In genomic region chr17:32364331-32364730, GRCm38 (mm10) we compare ENCODE assay signal across 8 mouse cellular contexts. TPM values are rescaled to one million over a fixed set of nuclear protein-coding genes. Genes with fewer than 3 reads are reported as not detected.
A peak's percentile ranks its signal among the peaks of the same experiment; 100 is the strongest.
DNase-seq lines count a peak whose midpoint lies in the region; ATAC-seq lines count a peak whose summit lies in the region.

No protein-coding gene starts in this region.

- peak overlapping the region; percentile 76 to 85 for H3K4me3 ChIP-seq in heart, embryonic 14.5 days (ENCODE audit: control insufficient read depth in 1 of 2, insufficient read depth in 1 of 2, low read depth in 1 of 2, low read length in 2 of 2)
- peak overlapping the region; percentile 94 for H3K4me3 ChIP-seq in liver, embryonic 15.5 days (replicated peaks)
- H3K4me3 ChIP-seq in neural tube, embryonic 12.5 days = peak overlapping the region; percentile 92

- ATAC-seq in CD4-positive, CD25-positive, alpha-beta regulatory T cell, adult 4 months = peak; percentile 94
- ATAC-seq in erythroid progenitor cell, adult 5-6 weeks (replicated peaks; ENCODE audit: low FRiP score, poor library complexity, severe bottlenecking) = peak; percentile 88
- peak; percentile 91 for ATAC-seq in heart, embryonic 14.5 days (ENCODE audit: insufficient number of reproducible peaks, insufficient read depth, low FRiP score, low read depth)
- ATAC-seq in liver, embryonic 15.5 days (ENCODE audit: insufficient read depth) = peak; percentile 90
- ATAC-seq in neural tube, embryonic 12.5 days (ENCODE audit: low FRiP score, low read depth) = peak; percentile 88

- H3K9me3 ChIP-seq in heart, embryonic 14.5 days (ENCODE audit: control insufficient read depth, low read length) = no peaks in the 10 kb centered on the region
- no peaks in the 10 kb centered on the region for H3K9me3 ChIP-seq in liver, embryonic 15.5 days (replicated peaks)
- H3K9me3 ChIP-seq in neural tube, embryonic 12.5 days = no peaks in the 10 kb centered on the region

- peak; percentile 81 for DNase-seq in brain, embryonic 18.5 days (ENCODE audit: low read depth, low spot score)
- peak; percentile 94 for DNase-seq in kidney, postnatal 14 days
- DNase-seq in telencephalon, adult 2 months (ENCODE audit: low read depth, low spot score) = peak; percentile 78

- H3K9ac ChIP-seq in heart, embryonic 14.5 days (ENCODE audit: low read length) = peak overlapping the region; percentile 93
- peak overlapping the region; percentile 90 for H3K9ac ChIP-seq in liver, embryonic 15.5 days
- peak overlapping the region; percentile 97 for H3K9ac ChIP-seq in neural tube, embryonic 12.5 days

- under 1% methylated on average over 27 of the region's 47 CpGs for WGBS in heart, embryonic 14.5 days
- under 1% methylated on average over 34 of the region's 47 CpGs for WGBS in liver, embryonic 15.5 days (ENCODE audit: insufficient replicate concordance)
- under 1% methylated on average over 47 of the region's 47 CpGs for WGBS in neural tube, embryonic 12.5 days

- H3K4me1 ChIP-seq in heart, embryonic 14.5 days (ENCODE audit: control insufficient read depth in 2 of 2, insufficient read depth in 2 of 2, low read length in 2 of 2) = peaks cover 10 to 23% of the 10 kb centered on the region in 2 experiments
- peaks cover 65% of the 10 kb centered on the region for H3K4me1 ChIP-seq in liver, embryonic 15.5 days (replicated peaks)
- H3K4me1 ChIP-seq in neural tube, embryonic 12.5 days = peaks cover 19% of the 10 kb centered on the region

- H3K27ac ChIP-seq in heart, embryonic 14.5 days (replicated peaks in 1 of 2; ENCODE audit: control insufficient read depth in 1 of 2, insufficient read depth in 1 of 2, low read depth in 2 of 2, low read length in 2 of 2) = peak overlapping the region; percentile 48 to 66
- H3K27ac ChIP-seq in liver, embryonic 15.5 days (replicated peaks) = peak overlapping the region; percentile 79
- peak overlapping the region; percentile 43; the same call in 1 of the 2 replicates for H3K27ac ChIP-seq in neural tube, embryonic 12.5 days

- H3K4me2 ChIP-seq in heart, embryonic 14.5 days (ENCODE audit: low read length) = peak overlapping the region; percentile 72
- H3K4me2 ChIP-seq in liver, embryonic 15.5 days = peak overlapping the region; percentile 89
- peak overlapping the region; percentile 87 for H3K4me2 ChIP-seq in neural tube, embryonic 12.5 days (replicated peaks)

- H3K36me3 ChIP-seq in heart, embryonic 14.5 days (ENCODE audit: control insufficient read depth, insufficient read depth, low read length) = peaks cover 39% of the 10 kb centered on the region
- peaks cover 34% of the 10 kb centered on the region for H3K36me3 ChIP-seq in liver, embryonic 15.5 days (replicated peaks)
- peaks cover 37% of the 10 kb centered on the region for H3K36me3 ChIP-seq in neural tube, embryonic 12.5 days

- H3K27me3 ChIP-seq in heart, embryonic 14.5 days (ENCODE audit: control insufficient read depth, insufficient read depth, low read length) = no peaks in the 10 kb centered on the region
- H3K27me3 ChIP-seq in liver, embryonic 15.5 days = no peaks in the 10 kb centered on the region
- H3K27me3 ChIP-seq in neural tube, embryonic 12.5 days (replicated peaks) = no peaks in the 10 kb centered on the region

RNA-seq across cellular contexts. Expression of gene Akap8l, which starts 13.9 kb away (rescaled TPM):
- polyA plus RNA-seq in CD4-positive, CD25-positive, alpha-beta regulatory T cell, adult 4 months (2017; shearing (Covaris generic)) = 10 to 100 TPM; 58.1 to 59.3 TPM
- total RNA-seq in erythroid progenitor cell, adult 5-6 weeks (2015; ENCODE audit: low replicate concordance) = 45.8 and 108 TPM in 2 replicates
- 150 and 167 TPM in 2 replicates for total RNA-seq in erythroid progenitor cell, adult 5-6 weeks (2017; ENCODE audit: low replicate concordance)
- polyA plus RNA-seq in heart, embryonic 14.5 days (2014; fragmentation: Nextera tagmentation; extraction: Ambion mirVana) = 83.5 and 84.1 TPM in 2 replicates
- polyA plus RNA-seq in liver, embryonic 15.5 days (2015; fragmentation: Nextera tagmentation; extraction: Ambion mirVana) = 36.1 and 39.1 TPM in 2 replicates
- 135 and 136 TPM in 2 replicates for polyA plus RNA-seq in neural tube, embryonic 12.5 days (2016; fragmentation: Nextera tagmentation; extraction: Ambion mirVana)

RNA-seq across cellular contexts. Expression of gene Wiz, which starts 24.9 kb away (rescaled TPM):
- 10 to 100 TPM; 11.0 to 14.0 TPM for polyA plus RNA-seq in CD4-positive, CD25-positive, alpha-beta regulatory T cell, adult 4 months (2017; shearing (Covaris generic))
- total RNA-seq in erythroid progenitor cell, adult 5-6 weeks (2015; ENCODE audit: low replicate concordance) = 14.1 and 19.7 TPM in 2 replicates
- 3.3 and 5.6 TPM in 2 replicates for total RNA-seq in erythroid progenitor cell, adult 5-6 weeks (2017; ENCODE audit: low replicate concordance)
- polyA plus RNA-seq in heart, embryonic 14.5 days (2014; fragmentation: Nextera tagmentation; extraction: Ambion mirVana) = 18.2 and 19.5 TPM in 2 replicates
- 6.2 and 6.7 TPM in 2 replicates for polyA plus RNA-seq in liver, embryonic 15.5 days (2015; fragmentation: Nextera tagmentation; extraction: Ambion mirVana)
- polyA plus RNA-seq in neural tube, embryonic 12.5 days (2016; fragmentation: Nextera tagmentation; extraction: Ambion mirVana) = 41.4 and 50.5 TPM in 2 replicates

RNA-seq across cellular contexts. Expression of gene Rasal3, which starts 39.1 kb away (rescaled TPM):
- 100 to 1,000 TPM in 1 of 2 experiments, 10 to 100 TPM in 1; 91.5 to 117 TPM for polyA plus RNA-seq in CD4-positive, CD25-positive, alpha-beta regulatory T cell, adult 4 months (2017; shearing (Covaris generic))
- 12.6 and 16.3 TPM in 2 replicates for total RNA-seq in erythroid progenitor cell, adult 5-6 weeks (2015; ENCODE audit: low replicate concordance)
- 5.3 and 17.5 TPM in 2 replicates for total RNA-seq in erythroid progenitor cell, adult 5-6 weeks (2017; ENCODE audit: low replicate concordance)
- 0.67 and 0.76 TPM in 2 replicates for polyA plus RNA-seq in heart, embryonic 14.5 days (2014; fragmentation: Nextera tagmentation; extraction: Ambion mirVana)
- polyA plus RNA-seq in liver, embryonic 15.5 days (2015; fragmentation: Nextera tagmentation; extraction: Ambion mirVana) = 2.4 and 4.0 TPM in 2 replicates
- polyA plus RNA-seq in neural tube, embryonic 12.5 days (2016; fragmentation: Nextera tagmentation; extraction: Ambion mirVana) = 0.66 and 1.7 TPM in 2 replicates

RNA-seq across cellular contexts. Expression of gene Akap8, which starts 43.3 kb away (rescaled TPM):
- 100 to 1,000 TPM; 150 to 275 TPM for polyA plus RNA-seq in CD4-positive, CD25-positive, alpha-beta regulatory T cell, adult 4 months (2017; shearing (Covaris generic))
- 26.8 and 33.5 TPM in 2 replicates for total RNA-seq in erythroid progenitor cell, adult 5-6 weeks (2015; ENCODE audit: low replicate concordance)
- total RNA-seq in erythroid progenitor cell, adult 5-6 weeks (2017; ENCODE audit: low replicate concordance) = 60.9 and 62.4 TPM in 2 replicates
- 33.0 and 34.9 TPM in 2 replicates for polyA plus RNA-seq in heart, embryonic 14.5 days (2014; fragmentation: Nextera tagmentation; extraction: Ambion mirVana)
- polyA plus RNA-seq in liver, embryonic 15.5 days (2015; fragmentation: Nextera tagmentation; extraction: Ambion mirVana) = 29.1 and 32.3 TPM in 2 replicates
- 124 and 126 TPM in 2 replicates for polyA plus RNA-seq in neural tube, embryonic 12.5 days (2016; fragmentation: Nextera tagmentation; extraction: Ambion mirVana)

RNA-seq across cellular contexts. Expression of gene Pglyrp2, which starts 59.6 kb away (rescaled TPM):
- 100 to 1,000 TPM in 1 of 2 experiments, 10 to 100 TPM in 1; 86.6 to 132 TPM for polyA plus RNA-seq in CD4-positive, CD25-positive, alpha-beta regulatory T cell, adult 4 months (2017; shearing (Covaris generic))
- 1.1 and 3.4 TPM in 2 replicates for total RNA-seq in erythroid progenitor cell, adult 5-6 weeks (2015; ENCODE audit: low replicate concordance)
- total RNA-seq in erythroid progenitor cell, adult 5-6 weeks (2017; ENCODE audit: low replicate concordance) = 1.2 and 2.1 TPM in 2 replicates
- not detected in 2 replicates for polyA plus RNA-seq in heart, embryonic 14.5 days (2014; fragmentation: Nextera tagmentation; extraction: Ambion mirVana)
- polyA plus RNA-seq in liver, embryonic 15.5 days (2015; fragmentation: Nextera tagmentation; extraction: Ambion mirVana) = 7.2 and 9.2 TPM in 2 replicates
- polyA plus RNA-seq in neural tube, embryonic 12.5 days (2016; fragmentation: Nextera tagmentation; extraction: Ambion mirVana) = not detected in 2 replicates

Comparison
In these comparisons a context has a peak if more than half of its experiments do, and no peak if none do; other contexts are left out.
1. Peak in every context shown above with its lines: DNase-seq, ATAC-seq, H3K4me3 ChIP-seq and H3K27ac ChIP-seq.
2. RNA of gene Rasal3, which starts 39.1 kb away (polyA plus RNA-seq): 91.5 to 117 TPM in CD4-positive, CD25-positive, alpha-beta regulatory T cell, adult 4 months; 2.4 to 4.0 TPM in liver, embryonic 15.5 days, 0.67 to 0.76 TPM in heart, embryonic 14.5 days and 0.66 to 1.7 TPM in neural tube, embryonic 12.5 days; every median in the first group is over 10 times any median in the second.